In genomic region chr1:189774778-189775177, GRCm38 (mm10) we compare ENCODE assay signal across 30 mouse cellular contexts. TPM values are rescaled to one million over a fixed set of nuclear protein-coding genes. Genes with fewer than 3 reads are reported as not detected.
DNase-seq lines count a peak whose midpoint lies in the region; ATAC-seq and TF ChIP-seq lines count a peak whose summit lies in the region.
"Had no signal": no experiment of that assay in that cellular context is flagged by ENCODE, and none has a peak within 500 bp of the region (broad histone marks: within the 10 kb centered on the region; RNA-seq: fewer than 3 reads in every experiment).

No protein-coding gene starts in this region.

- H3K4me1 ChIP-seq in heart, adult 2 months (ENCODE audit: control insufficient read depth, insufficient read depth, low read length): peaks cover 6% of the 10 kb centered on the region
- peaks cover 64% of the 10 kb centered on the region for H3K4me1 ChIP-seq in kidney, embryonic 16.5 days (ENCODE audit: insufficient read depth, low read length)
- peaks cover 71% of the 10 kb centered on the region for H3K4me1 ChIP-seq in heart, embryonic 11.5 days (ENCODE audit: control insufficient read depth, insufficient read depth, low read length)
- H3K4me1 ChIP-seq in heart, embryonic 14.5 days (ENCODE audit: control insufficient read depth in 2 of 2, insufficient read depth in 2 of 2, low read length in 2 of 2): peaks cover 42 to 78% of the 10 kb centered on the region in 2 experiments

- WGBS in heart, adult 2 months: 50% methylated on average over 1 of the region's 1 CpGs
- WGBS in kidney, embryonic 16.5 days: 41% methylated on average over 1 of the region's 1 CpGs
- WGBS in heart, embryonic 11.5 days (ENCODE audit: insufficient replicate concordance): 60% methylated on average over 1 of the region's 1 CpGs
- 53% methylated on average over 1 of the region's 1 CpGs for WGBS in heart, embryonic 14.5 days

- H3K36me3 ChIP-seq in heart, adult 2 months (ENCODE audit: control insufficient read depth, insufficient read depth, low read length): peaks cover 2% of the 10 kb centered on the region; the same call in 1 of the 2 replicates
- H3K36me3 ChIP-seq in kidney, embryonic 16.5 days (ENCODE audit: insufficient read depth, low read length): no peaks in the 10 kb centered on the region
- no peaks in the 10 kb centered on the region for H3K36me3 ChIP-seq in heart, embryonic 11.5 days (ENCODE audit: control insufficient read depth, insufficient read depth, low read length)
- no peaks in the 10 kb centered on the region for H3K36me3 ChIP-seq in heart, embryonic 14.5 days (ENCODE audit: control insufficient read depth, insufficient read depth, low read length)
- H3K36me3 ChIP-seq: embryonic facial prominence, embryonic 12.5 days; midbrain, embryonic 12.5 days; neural tube, embryonic 12.5 days had no signal

- peak overlapping the region; percentile 45 for H3K27ac ChIP-seq in heart, adult 2 months
- H3K27ac ChIP-seq in kidney, embryonic 16.5 days (ENCODE audit: low read length): 0 out of 2 replicates have a peak overlapping the region, but pooled peaks have one; percentile 7
- peak overlapping the region; percentile 57 for H3K27ac ChIP-seq in heart, embryonic 11.5 days (ENCODE audit: low read depth, low read length)
- H3K27ac ChIP-seq in heart, embryonic 14.5 days (replicated peaks in 1 of 2; ENCODE audit: control insufficient read depth in 1 of 2, insufficient read depth in 1 of 2, low read depth in 2 of 2, low read length in 2 of 2): peak overlapping the region; percentile 22 to 62; a peak in 3 of 4 replicates
- H3K27ac ChIP-seq: embryonic facial prominence, embryonic 12.5 days; hindbrain, embryonic 14.5 days; liver, embryonic 14.5 days; midbrain, embryonic 12.5 days; neural tube, embryonic 12.5 days; stomach, postnatal 0 days had no signal

- TF ChIP-seq CTCF in heart, adult 2 months (IDR thresholded peaks at IDR 0.05): no peak

- no peaks in the 10 kb centered on the region for H3K9me3 ChIP-seq in kidney, embryonic 16.5 days (ENCODE audit: low read length)
- no peaks in the 10 kb centered on the region for H3K9me3 ChIP-seq in heart, embryonic 11.5 days (replicated peaks; ENCODE audit: control insufficient read depth, low read length)
- H3K9me3 ChIP-seq in heart, embryonic 14.5 days (ENCODE audit: control insufficient read depth, low read length): no peaks in the 10 kb centered on the region
- H3K9me3 ChIP-seq: embryonic facial prominence, embryonic 12.5 days; megakaryocyte, embryonic 14.5 days; midbrain, embryonic 12.5 days; neural tube, embryonic 12.5 days had no signal

- 0 out of 2 replicates have a peak, but pooled peaks have one; percentile 29 for TF ChIP-seq EP300 in heart, adult 2 months (IDR thresholded peaks at IDR 0.05; ENCODE audit: insufficient read depth, low read depth, low read length)

- H3K4me2 ChIP-seq in kidney, embryonic 16.5 days (replicated peaks; ENCODE audit: low read depth, low read length): no peak overlapping the region
- H3K4me2 ChIP-seq in heart, embryonic 11.5 days: peak overlapping the region; percentile 48
- H3K4me2 ChIP-seq in heart, embryonic 14.5 days (ENCODE audit: low read length): peak overlapping the region; percentile 48
- H3K4me2 ChIP-seq: embryonic facial prominence, embryonic 12.5 days; hindbrain, embryonic 14.5 days; midbrain, embryonic 12.5 days; neural tube, embryonic 12.5 days had no signal

- peak in 1 of 2 experiments; percentile 32 for DNase-seq in heart, adult 2 months
- no peak for DNase-seq in heart, postnatal 25 days (ENCODE audit: low spot score)
- no peak for DNase-seq in kidney, postnatal 36 days
- DNase-seq in adipocyte (ENCODE audit: low spot score): no peak
- no peak for DNase-seq in frontal cortex, postnatal 25 days (ENCODE audit: low spot score in 2 of 2)
- DNase-seq: adrenal gland, postnatal 25 days; cerebellum, adult 11-12 months; cerebellum, adult 9-11 months; embryo, embryonic 11 days; layer of hippocampus, postnatal 36 days; liver; lung, adult 2 months; right cerebral cortex, adult 18-20 months; right cerebral cortex, postnatal 4 days; thymus, adult 18-20 months; thymus, postnatal 36 days had no signal

- ATAC-seq in kidney, embryonic 16.5 days (ENCODE audit: low FRiP score, low TSS enrichment): no peak
- no peak for ATAC-seq in heart, embryonic 11.5 days (replicated peaks; ENCODE audit: insufficient number of reproducible peaks, low FRiP score, low TSS enrichment)
- no peak; the same call in 1 of the 2 replicates for ATAC-seq in heart, embryonic 14.5 days (ENCODE audit: insufficient number of reproducible peaks, insufficient read depth, low FRiP score, low read depth)
- ATAC-seq: forebrain, embryonic 14.5 days; intestine, postnatal 0 days; Patski had no signal

- H3K27me3 ChIP-seq in heart, adult 2 months (ENCODE audit: control insufficient read depth, insufficient read depth, low read length): no peaks in the 10 kb centered on the region
- H3K27me3 ChIP-seq in kidney, embryonic 16.5 days (ENCODE audit: insufficient read depth, low read length): no peaks in the 10 kb centered on the region
- no peaks in the 10 kb centered on the region for H3K27me3 ChIP-seq in heart, embryonic 11.5 days (ENCODE audit: control insufficient read depth, insufficient read depth, low read length)
- H3K27me3 ChIP-seq in heart, embryonic 14.5 days (ENCODE audit: control insufficient read depth, insufficient read depth, low read length): no peaks in the 10 kb centered on the region
- H3K27me3 ChIP-seq: embryonic facial prominence, embryonic 12.5 days; midbrain, embryonic 12.5 days; neural tube, embryonic 12.5 days; Patski had no signal

- 0 out of 2 replicates have a peak, but pooled peaks have one; percentile 30 for TF ChIP-seq POLR2A in heart, adult 2 months (IDR thresholded peaks at IDR 0.05; ENCODE audit: insufficient read depth, low read depth, low read length)

- H3K79me2 ChIP-seq in heart, adult 2 months (replicated peaks; ENCODE audit: control insufficient read depth, insufficient read depth, low read length): peaks cover 6% of the 10 kb centered on the region; the same call in 1 of the 2 replicates

- no peak overlapping the region for H3K9ac ChIP-seq in heart, adult 2 months (ENCODE audit: low read depth, low read length)
- no peak overlapping the region for H3K9ac ChIP-seq in kidney, embryonic 16.5 days (replicated peaks; ENCODE audit: low read length)
- H3K9ac ChIP-seq in heart, embryonic 11.5 days (ENCODE audit: low read depth, low read length): no peak overlapping the region
- peak overlapping the region; percentile 50 for H3K9ac ChIP-seq in heart, embryonic 14.5 days (ENCODE audit: low read length)
- H3K9ac ChIP-seq: embryonic facial prominence, embryonic 12.5 days; hindbrain, embryonic 14.5 days; liver, embryonic 14.5 days; midbrain, embryonic 12.5 days; neural tube, embryonic 12.5 days had no signal

- no peak overlapping the region for H3K4me3 ChIP-seq in heart, adult 2 months
- no peak overlapping the region for H3K4me3 ChIP-seq in kidney, embryonic 16.5 days (ENCODE audit: low read length)
- H3K4me3 ChIP-seq in heart, embryonic 11.5 days (ENCODE audit: low read depth, low read length): 0 out of 2 replicates have a peak overlapping the region, but pooled peaks have one; percentile 18
- peak overlapping the region; percentile 18 to 19 for H3K4me3 ChIP-seq in heart, embryonic 14.5 days (ENCODE audit: control insufficient read depth in 1 of 2, insufficient read depth in 1 of 2, low read depth in 1 of 2, low read length in 2 of 2)
- H3K4me3 ChIP-seq: embryonic facial prominence, embryonic 12.5 days; megakaryocyte, embryonic 14.5 days; midbrain, embryonic 12.5 days; myocyte; neural tube, embryonic 12.5 days had no signal

- intact Hi-C loops in heart, adult 2 months (cut with DNase I): no loop called here
- intact Hi-C loops in heart, postnatal 25 days (cut with DNase I): loop anchor here (5.0 kb wide), 1 partner anchor 38 kb away; no protein-coding TSS in a partner anchor

RNA-seq across cellular contexts. Expression of gene Ptpn14, which starts 46.7 kb away (rescaled TPM):
- total RNA-seq in heart, adult 2 months (2021): 10 to 100 TPM; 29.3 to 30.1 TPM
- polyA plus RNA-seq in heart, adult 2 months (2012; rRNA removed): 11.9 and 13.5 TPM in 2 replicates
- 10 to 100 TPM; 29.4 to 30.9 TPM for total RNA-seq in heart, postnatal 25 days (2021)
- 16.1 and 17.0 TPM in 2 replicates for polyA plus RNA-seq in kidney, embryonic 16.5 days (2015; fragmentation: Nextera tagmentation; extraction: Ambion mirVana)
- polyA plus RNA-seq in heart, embryonic 11.5 days (2014; fragmentation: Nextera tagmentation; extraction: Ambion mirVana): 10.1 and 11.7 TPM in 2 replicates
- 9.9 and 11.0 TPM in 2 replicates for polyA plus RNA-seq in heart, embryonic 14.5 days (2014; fragmentation: Nextera tagmentation; extraction: Ambion mirVana)

Comparison
In these comparisons a context has a peak if more than half of its experiments do, and no peak if none do; other contexts are left out.
1. H3K4me3 ChIP-seq: peak in heart, embryonic 11.5 days (single experiment) and heart, embryonic 14.5 days (2 of 2); none in heart, adult 2 months (single experiment) and kidney, embryonic 16.5 days (single experiment).
2. H3K27ac ChIP-seq: peak in every context shown above with its lines; median percentile 57 in heart, embryonic 11.5 days; 45 in heart, adult 2 months; 42 in heart, embryonic 14.5 days; 7 in kidney, embryonic 16.5 days.